Mouse (Mus musculus): ENCODE results near the gene Sipa1l2.
"Not testable (repeated sequence)": the region's sequence is repeated elsewhere in the genome, so short reads cannot be mapped to it uniquely, and the experiment has no call there.

DNA sequence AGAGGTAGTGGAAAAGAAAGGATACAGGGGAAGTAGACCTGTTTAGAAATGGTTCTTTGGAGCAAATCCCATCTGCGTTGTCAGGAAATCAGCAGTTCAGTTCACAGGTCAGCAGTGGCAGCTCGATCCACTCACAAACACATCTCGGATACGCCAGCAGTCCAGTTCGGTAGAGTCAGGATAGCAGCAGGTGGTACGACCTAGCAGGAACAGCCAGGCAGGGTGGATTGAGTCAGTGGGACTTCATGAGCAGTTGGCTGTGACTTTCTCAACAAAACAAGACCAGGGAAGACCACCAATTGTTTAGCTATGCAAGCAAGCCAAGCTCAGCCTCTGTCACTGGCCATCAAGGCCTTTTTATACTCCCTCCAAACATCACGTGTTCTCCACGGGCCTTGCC, 173.9 kb downstream of the Sipa1l2 start:
- not testable (repeated sequence) for TF ChIP-seq CTCF (IDR thresholded peaks at IDR 0.05; ENCODE audit: control insufficient read depth, insufficient read depth, insufficient replicate concordance, low read depth, low read length); POLR2A (IDR thresholded peaks at IDR 0.05; ENCODE audit: control insufficient read depth, low read depth, low read length)
